Mouse (Mus musculus) testis, adult 2 months (tissue): ENCODE measurements around the gene Olfr1393.

Source experiments
- CTCF ChIP-seq: fragments of 200-500 bp; IDR thresholded peaks from 2 replicates; pipeline ENCODE4 v1.5.1; 2012; ENCODE audit warnings: low read depth, mild to moderate bottlenecking, inconsistent platforms, low read length, moderate library complexity; ENCODE audit not compliant: control insufficient read depth, insufficient read depth, insufficient replicate concordance
- POLR2A ChIP-seq: fragments of 200-500 bp; IDR thresholded peaks from 2 replicates; pipeline ENCODE4 v1.6.1; 2012; ENCODE audit warnings: low read depth, mild to moderate bottlenecking, inconsistent platforms, low read length, moderate library complexity; ENCODE audit not compliant: control insufficient read depth

- TF ChIP-seq CTCF = no peak
- no peak for TF ChIP-seq POLR2A
Measured at GRCm38 (mm10) chr11:49240874-49241273, 37.2 kb upstream of the Olfr1393 start.
